Mouse (Mus musculus): ENCODE results near the gene Strap.

Strap gene

DNA sequence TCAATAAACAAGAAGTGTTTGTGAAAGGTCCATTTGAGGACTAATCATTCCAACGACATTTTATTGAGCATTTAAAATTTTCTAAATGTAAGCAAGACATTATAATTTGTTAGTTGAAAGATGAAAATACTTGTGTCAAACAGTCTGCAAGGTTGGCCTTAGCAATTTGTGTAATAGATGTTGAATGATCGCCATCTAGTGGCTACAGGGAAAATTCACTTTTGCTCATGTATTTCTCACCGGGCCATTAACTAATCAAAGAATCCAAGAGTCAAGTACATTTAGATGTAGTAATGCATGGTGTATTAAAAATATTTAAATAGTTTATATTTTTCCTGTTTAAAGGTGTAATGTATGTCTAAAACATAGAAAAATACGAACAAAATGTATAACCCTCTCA lies 11.0 kb upstream of the Strap start:
- DNase-seq = peak in 1 of 2 experiments; percentile 22

- no peak for DNase-seq
These were observed 425 bp upstream of the Strap start for GRCm38 (mm10) chr6:137734460-137734845.

GRCm38 (mm10) chr6:137735671-137736238 lies 877 bp downstream of the Strap start:
- DNase-seq = peak in 1 of 2 experiments; percentile 11

DNA sequence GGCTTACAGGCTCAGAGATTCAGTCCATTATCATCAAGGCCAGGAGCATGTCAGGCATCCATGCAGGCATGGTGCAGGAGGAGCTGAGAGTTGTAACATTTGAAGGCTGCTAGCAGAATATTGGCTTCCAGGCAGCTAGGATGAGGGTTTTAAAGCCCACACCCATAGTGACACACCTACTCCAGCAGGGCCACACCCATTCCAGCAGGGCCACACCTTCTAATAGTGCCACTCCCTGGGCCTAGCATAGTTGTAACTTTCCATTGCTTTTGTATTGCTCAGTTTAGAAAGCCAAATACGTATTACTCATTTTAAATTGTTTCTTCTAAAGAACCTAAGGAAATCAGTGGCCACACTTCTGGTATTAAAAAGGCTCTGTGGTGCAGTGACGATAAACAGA lies 6.1 kb downstream of the Strap start:
- DNase-seq = no peak

GRCm38 (mm10) chr6:137744700-137745099 lies 9.8 kb downstream of the Strap start:
- no peak for DNase-seq

DNA sequence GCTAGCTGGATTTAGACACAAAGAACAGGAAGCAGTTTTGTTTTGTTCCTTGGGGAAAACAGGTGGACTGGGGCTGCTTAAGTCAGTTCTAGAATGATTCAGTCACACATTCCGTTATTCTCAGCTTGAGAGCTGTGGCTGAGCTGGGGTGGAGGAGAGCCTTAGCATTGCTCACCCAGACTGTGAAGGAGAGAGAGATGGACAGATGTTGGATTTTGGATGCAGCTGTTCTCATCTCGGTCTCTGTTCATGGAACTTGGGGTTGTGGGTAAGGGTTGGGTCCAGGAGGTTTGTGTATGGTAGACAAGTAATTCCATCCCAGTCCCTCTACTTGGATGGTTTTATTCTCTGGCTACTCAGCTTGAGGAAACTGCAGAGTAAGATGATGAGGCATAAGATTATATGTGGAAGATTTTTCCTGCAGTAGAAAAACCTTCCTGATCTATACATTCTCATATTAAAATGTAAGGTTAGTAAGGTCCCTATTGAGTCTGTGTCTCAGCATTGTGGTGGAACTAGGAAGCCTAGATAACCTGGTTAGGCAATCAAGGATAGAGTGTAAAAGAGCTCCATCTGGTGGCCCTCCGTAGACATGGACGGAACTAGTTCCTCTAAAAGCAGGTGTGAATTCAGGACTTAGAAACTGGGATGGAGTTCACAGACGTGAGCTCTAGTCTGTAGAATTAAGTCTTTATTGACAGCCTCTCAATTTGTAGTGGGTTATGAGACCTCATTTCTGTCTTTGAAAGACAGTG lies 12.5 kb downstream of the Strap start:
- peak in 1 of 2 experiments; percentile 22 for DNase-seq

- DNase-seq = peak in 1 of 2 experiments; percentile 28
These were observed 16.8 kb downstream of the Strap start for GRCm38 (mm10) chr6:137751551-137752274.

GRCm38 (mm10) chr6:137752275-137752655 lies 17.4 kb downstream of the Strap start:
- DNase-seq = no peak

GRCm38 (mm10) chr6:137754056-137754856 lies 19.4 kb downstream of the Strap start, which contains the start of gene Dera:
Gene Dera, plus strand, starts transcription at chr6:137754546.
- DNase-seq = peak; percentile 95 to 96

GRCm38 (mm10) chr6:137754857-137755232 lies 20.0 kb downstream of the Strap start:
- no peak for DNase-seq

DNA sequence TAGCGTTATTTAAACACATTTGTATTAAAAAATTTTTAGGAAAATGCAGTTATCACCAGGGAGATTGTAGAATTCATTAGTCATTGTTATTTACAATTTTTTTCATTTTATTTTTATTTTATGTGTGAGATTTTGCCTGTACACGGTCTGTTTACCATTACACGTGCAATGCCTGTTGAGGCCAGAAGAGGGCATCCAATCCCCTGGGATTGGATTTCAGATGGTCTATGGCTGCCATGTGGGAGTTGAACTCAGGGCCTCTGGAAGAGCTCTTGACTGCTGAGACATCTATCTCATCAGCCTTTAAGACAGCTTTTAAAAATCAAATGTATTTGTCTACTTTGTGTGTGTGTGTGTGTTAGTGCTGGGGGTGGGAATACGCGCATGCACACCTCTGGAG lies 21.4 kb downstream of the Strap start:
- DNase-seq = peak; percentile 61

DNA sequence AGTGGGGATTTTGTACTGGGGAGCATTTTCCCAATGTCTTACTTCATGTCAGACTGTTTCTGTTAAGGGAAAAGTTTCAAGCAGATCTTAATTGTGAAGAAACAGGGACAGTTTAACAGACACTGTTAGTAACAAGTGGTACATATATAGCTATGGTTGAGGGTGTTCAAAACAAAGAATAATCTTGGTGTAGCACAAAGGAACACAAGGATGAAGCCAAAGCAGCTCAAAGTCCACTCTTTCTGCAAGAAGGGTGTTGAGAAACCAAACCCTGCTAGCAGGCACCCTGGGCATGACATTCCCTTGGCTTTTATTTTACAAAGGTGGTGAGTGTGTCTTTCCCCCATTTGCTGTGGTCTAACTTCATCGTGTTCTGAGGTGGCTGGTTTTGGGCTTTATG lies 23.0 kb downstream of the Strap start:
- no peak for DNase-seq

DNA sequence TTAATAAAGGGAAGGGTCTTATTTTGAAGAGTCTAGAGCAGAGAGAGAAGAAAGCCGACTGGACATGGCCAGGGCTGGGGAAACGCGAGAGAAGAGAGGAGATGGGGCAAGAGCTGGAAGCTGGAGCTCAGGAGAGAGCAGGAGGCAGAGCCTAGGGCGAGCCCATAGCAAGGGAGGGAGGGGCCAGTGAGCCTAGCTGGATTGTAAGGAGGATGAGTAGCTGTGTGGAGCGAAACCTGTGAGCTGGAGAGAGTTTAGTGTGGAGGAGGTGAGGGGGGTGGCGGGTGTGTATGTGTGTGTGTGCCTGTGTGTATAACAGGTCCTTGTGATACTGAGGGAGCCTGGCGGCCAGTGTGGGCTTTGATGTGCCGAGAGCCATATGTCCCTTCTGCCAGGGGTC lies 24.8 kb downstream of the Strap start:
- peak; percentile 32 to 41 for DNase-seq

- DNase-seq = no peak
These were observed 26.1 kb downstream of the Strap start for GRCm38 (mm10) chr6:137760966-137761365.

DNA sequence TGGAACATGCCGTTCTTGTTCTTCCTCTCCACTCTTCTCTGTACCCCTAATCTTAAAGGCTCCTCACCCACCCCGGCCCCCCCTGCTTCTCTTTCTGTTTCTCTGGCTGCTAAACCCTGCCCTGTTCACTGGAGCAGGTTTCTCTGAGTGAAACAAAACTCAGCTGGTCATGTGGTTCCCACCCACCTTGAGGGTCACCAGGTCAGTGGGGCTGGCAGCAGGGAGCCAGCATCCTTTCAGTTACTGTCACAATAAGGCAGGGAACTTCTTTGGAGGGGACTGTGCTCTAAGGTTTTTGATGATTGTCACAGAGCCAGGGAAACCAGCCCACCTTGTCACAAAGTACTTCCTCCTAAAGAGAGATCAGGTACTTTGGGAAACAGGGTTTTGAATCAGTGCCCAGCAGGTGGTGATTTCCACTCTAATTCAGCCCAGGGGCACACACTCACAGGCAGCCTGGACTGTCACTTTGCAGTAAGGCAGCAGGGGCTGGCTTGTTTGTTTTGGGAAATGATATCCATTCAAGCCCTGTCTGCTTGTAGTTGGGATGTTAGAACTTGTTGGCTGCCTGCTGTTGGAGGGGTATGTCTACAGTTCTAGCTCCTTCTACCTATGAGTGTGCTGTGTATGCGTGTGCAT lies 29.8 kb downstream of the Strap start:
- peak in 1 of 2 experiments; percentile 24 for DNase-seq

- no peak for DNase-seq
These were observed 31.3 kb downstream of the Strap start for GRCm38 (mm10) chr6:137766177-137766576.

- DNase-seq = no peak
These were observed 36.9 kb downstream of the Strap start for GRCm38 (mm10) chr6:137771621-137772250.

- no peak for DNase-seq
These were observed 38.2 kb downstream of the Strap start for GRCm38 (mm10) chr6:137772918-137773636.

DNA sequence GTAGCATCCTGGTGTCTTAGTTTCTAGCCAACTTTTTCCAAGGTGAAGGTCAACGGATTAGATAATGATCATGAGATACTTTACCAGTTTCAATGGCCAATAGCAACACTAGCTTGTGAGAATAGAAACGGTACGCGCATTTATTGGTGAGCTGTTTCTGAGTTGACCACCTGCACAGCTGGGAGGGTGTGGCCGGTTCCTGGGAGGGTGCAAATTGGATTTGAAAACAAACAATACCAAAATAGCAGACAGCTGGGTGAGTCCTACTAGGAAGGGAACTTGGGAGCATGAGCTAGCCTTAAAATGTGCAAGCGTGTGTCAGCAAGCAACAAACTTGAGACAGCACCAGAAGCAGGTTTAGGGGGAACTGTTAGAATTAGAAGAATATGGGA lies 38.8 kb downstream of the Strap start:
- no peak for DNase-seq

GRCm38 (mm10) chr6:137774166-137774565 lies 39.3 kb downstream of the Strap start:
- no peak for DNase-seq

DNA sequence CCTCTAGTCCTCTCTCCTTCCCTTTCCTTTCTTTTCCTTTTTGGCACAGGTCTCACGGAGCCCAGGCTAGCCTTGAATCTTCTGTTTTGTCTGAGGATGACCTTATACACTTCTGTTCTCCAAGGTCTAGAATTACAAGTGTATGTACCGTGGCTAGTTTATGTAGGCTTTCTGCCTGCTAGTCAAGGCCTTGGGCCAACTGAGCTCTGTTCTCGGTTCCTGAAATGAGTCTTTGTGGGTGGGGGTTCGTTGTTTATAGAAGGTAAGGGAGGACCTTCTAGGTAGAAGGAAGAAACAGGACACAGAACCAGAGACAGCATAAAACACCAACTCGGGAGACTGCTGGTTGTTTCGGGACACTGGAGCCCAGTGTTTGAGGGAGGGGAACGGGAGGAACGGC lies 40.3 kb downstream of the Strap start:
- DNase-seq = no peak

Measured in kidney, postnatal 4 days (tissue).